8 mouse cellular contexts compared by ENCODE assay signal in the genomic region with DNA sequence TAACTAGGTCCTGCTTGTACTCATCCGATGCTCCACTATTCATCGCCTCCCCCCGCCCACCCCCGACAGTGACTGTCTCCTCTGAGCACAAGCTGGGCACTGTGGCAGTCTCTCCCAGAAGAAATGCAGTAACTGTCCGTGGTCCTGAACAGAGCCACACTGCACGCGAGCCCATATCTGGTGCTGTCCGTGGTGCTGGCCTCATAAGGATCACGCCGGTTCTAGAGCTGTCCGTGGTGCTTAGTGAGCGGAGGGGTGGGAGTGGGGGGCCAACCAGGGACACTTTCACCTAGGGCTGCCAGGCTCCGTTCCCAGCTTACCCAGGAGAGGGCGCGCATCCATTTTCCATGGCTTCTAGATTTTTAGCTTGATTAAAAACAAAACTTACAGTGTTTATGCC. TPM values are rescaled to one million over a fixed set of nuclear protein-coding genes. Genes with fewer than 3 reads are reported as not detected.
DNase-seq lines count a peak whose midpoint lies in the region; ATAC-seq lines count a peak whose summit lies in the region.

No protein-coding gene starts in this region.

- H3K36me3 ChIP-seq in midbrain, embryonic 10.5 days, result peaks cover 41% of the 10 kb centered on the region

- peak; percentile 99 for ATAC-seq in common myeloid progenitor, adult 5-6 weeks (replicated peaks; ENCODE audit: low read depth, poor library complexity, severe bottlenecking)
- ATAC-seq in activated CD4-positive, CD25-positive, alpha-beta regulatory T cell, adult 4 months, result no peak

- peaks cover 52% of the 10 kb centered on the region for H3K4me1 ChIP-seq in midbrain, embryonic 10.5 days

- H3K4me3 ChIP-seq in midbrain, embryonic 10.5 days, result no peak overlapping the region

- H3K27ac ChIP-seq in midbrain, embryonic 10.5 days (replicated peaks), result no peak overlapping the region

- H3K9me3 ChIP-seq in midbrain, embryonic 10.5 days (replicated peaks), result 0 out of 2 replicates have a peak, but pooled peaks cover 4% of the 10 kb centered on the region

- WGBS in midbrain, embryonic 10.5 days, result 22% methylated on average over 15 of the region's 15 CpGs

- H3K27me3 ChIP-seq in midbrain, embryonic 10.5 days (ENCODE audit: low read depth, poor library complexity, severe bottlenecking), result no peaks in the 10 kb centered on the region

- intact Hi-C loops in left cerebral cortex, postnatal 25 days (cut with DNase I), result no loop called here

- DNase-seq in MEL-GATA-1-ER (ENCODE audit: extremely low read depth, low read depth), result peak; percentile 34
- DNase-seq in gastrocnemius, postnatal 10 days, result peak; percentile 92
- peak; percentile 95 for DNase-seq in hindlimb bud, embryonic 11.5 days (ENCODE audit: extremely low spot score, low read depth, low spot score)
- peak; percentile 54 to 63 for DNase-seq in left cerebral cortex, postnatal 25 days (ENCODE audit: low spot score in 2 of 2)
- peak; percentile 77 for DNase-seq in midbrain, embryonic 10.5 days (ENCODE audit: low spot score)
- DNase-seq in spleen, adult 12 weeks (ENCODE audit: low spot score), result peak; percentile 21

RNA-seq across cellular contexts. Expression of a gene that starts 26.4 kb away (rescaled TPM):
- 5.3 TPM in 1 of 2 replicates, not detected in the other for total RNA-seq in common myeloid progenitor, adult 5-6 weeks (2017)
- total RNA-seq in gastrocnemius, postnatal 10 days (2021), result 1 to 10 TPM; 1.1 to 1.2 TPM
- 10 to 100 TPM; 14.2 to 16.9 TPM for total RNA-seq in left cerebral cortex, postnatal 25 days (2021)
- polyA plus RNA-seq in midbrain, embryonic 10.5 days (2016; fragmentation: Nextera tagmentation; extraction: Ambion mirVana), result 9.5 and 11.9 TPM in 2 replicates
- 1 to 10 TPM; 1.1 to 1.4 TPM for polyA plus RNA-seq in activated CD4-positive, CD25-positive, alpha-beta regulatory T cell, adult 4 months (2017; shearing (Covaris generic))

Comparison
In these comparisons a context has a peak if more than half of its experiments do, and no peak if none do; other contexts are left out.
1. DNase-seq: peak in every context shown above with its lines; median percentile 95 in hindlimb bud, embryonic 11.5 days; 92 in gastrocnemius, postnatal 10 days; 77 in midbrain, embryonic 10.5 days; 58 in left cerebral cortex, postnatal 25 days; 34 in MEL-GATA-1-ER; 21 in spleen, adult 12 weeks.